Mouse (Mus musculus): ENCODE measurements around the gene Pisd.
"Not testable (repeated sequence)": the region's sequence is repeated elsewhere in the genome, so short reads cannot be mapped to it uniquely, and the experiment has no call there.

Pisd gene

GRCm38 (mm10) chr5:32785313-32785915 lies at the start of gene Pisd:
TSS of gene Pisd (minus strand) at chr5:32785646.
- peak; percentile 94 for DNase-seq

- DNase-seq = no peak
Observed at GRCm38 (mm10) chr5:32834497-32834896, 49.1 kb upstream of the Pisd start.

GRCm38 (mm10) chr5:32830054-32830453 lies 44.6 kb upstream of the Pisd start:
- no peak for DNase-seq

GRCm38 (mm10) chr5:32828766-32829165 lies 43.3 kb upstream of the Pisd start:
- DNase-seq = not testable (repeated sequence)

- no peak for DNase-seq
Observed at GRCm38 (mm10) chr5:32827009-32827408, 41.6 kb upstream of the Pisd start, which contains the start of gene Gm20671. TSS of gene Gm20671 (minus strand) at chr5:32827109.

GRCm38 (mm10) chr5:32820471-32820870 lies 35.0 kb upstream of the Pisd start:
- DNase-seq = no peak

GRCm38 (mm10) chr5:32815396-32815795 lies 29.9 kb upstream of the Pisd start:
- no peak for DNase-seq

- not testable (repeated sequence) for DNase-seq
Observed at GRCm38 (mm10) chr5:32786454-32786853, 1.0 kb upstream of the Pisd start.

- DNase-seq = no peak
Observed at GRCm38 (mm10) chr5:32784726-32785125, 720 bp downstream of the Pisd start.

- DNase-seq = no peak
Observed at GRCm38 (mm10) chr5:32781596-32781995, 3.9 kb downstream of the Pisd start.

GRCm38 (mm10) chr5:32778168-32778567 lies 7.3 kb downstream of the Pisd start:
- no peak for DNase-seq

- DNase-seq = no peak
Observed at GRCm38 (mm10) chr5:32772361-32772760, 13.1 kb downstream of the Pisd start.

GRCm38 (mm10) chr5:32767636-32768373 lies 17.6 kb downstream of the Pisd start:
- DNase-seq = no peak

GRCm38 (mm10) chr5:32767004-32767403 lies 18.4 kb downstream of the Pisd start:
- DNase-seq = no peak

- no peak for DNase-seq
Observed at GRCm38 (mm10) chr5:32761566-32762140, 23.8 kb downstream of the Pisd start.

- no peak for DNase-seq
Observed at GRCm38 (mm10) chr5:32760787-32761186, 24.7 kb downstream of the Pisd start.

- DNase-seq = not testable (repeated sequence)
Observed at GRCm38 (mm10) chr5:32760352-32760751, 25.1 kb downstream of the Pisd start.

- no peak for DNase-seq
Observed at GRCm38 (mm10) chr5:32759662-32760061, 25.8 kb downstream of the Pisd start.

GRCm38 (mm10) chr5:32756141-32756540 lies 29.3 kb downstream of the Pisd start:
- no peak for DNase-seq

GRCm38 (mm10) chr5:32751736-32752135 lies 33.7 kb downstream of the Pisd start:
- DNase-seq = no peak

- no peak for DNase-seq
Observed at GRCm38 (mm10) chr5:32748936-32749335, 36.5 kb downstream of the Pisd start.

GRCm38 (mm10) chr5:32747650-32748375 lies 37.6 kb downstream of the Pisd start:
- peak; percentile 29 for DNase-seq

Measured in kidney, adult 11 months (tissue).